Mouse (Mus musculus) kidney, embryonic 15.5 days (tissue): ENCODE results near the gene Krt33a. TPM values are rescaled to one million over a fixed set of nuclear protein-coding genes. Genes with fewer than 3 reads are reported as not detected.

ENCODE experiments used
- ATAC-seq: fragments of 200-750 bp; cut with Nextera tagmentation; replicated peaks from 2 replicates; pipeline ENCODE4 v1.8.0; 2017; ENCODE audit warnings: moderate TSS enrichment; ENCODE audit not compliant: low FRiP score
- H3K27ac ChIP-seq: fragments of 300-500 bp; sonication (generic); 2 replicates; pipeline ENCODE4 v1.5.1; 2015; ENCODE audit warnings: mild to moderate bottlenecking, inconsistent platforms
- H3K27me3 ChIP-seq: fragments of 300-500 bp; sonication (generic); 2 replicates; pipeline ENCODE4 v1.6.1; 2015; ENCODE audit warnings: inconsistent platforms
- H3K36me3 ChIP-seq: fragments of 300-500 bp; sonication (generic); 2 replicates; pipeline ENCODE4 v1.6.1; 2015; ENCODE audit warnings: inconsistent platforms
- H3K4me1 ChIP-seq: fragments of 300-500 bp; sonication (generic); 2 replicates; pipeline ENCODE4 v1.6.1; 2015; ENCODE audit warnings: inconsistent platforms
- H3K4me2 ChIP-seq: fragments of 300-500 bp; sonication (generic); 2 replicates; pipeline ENCODE4 v1.6.1; 2015; ENCODE audit warnings: moderate library complexity, mild to moderate bottlenecking, inconsistent platforms
- H3K4me3 ChIP-seq: fragments of 300-500 bp; sonication (generic); replicated peaks from 2 replicates; pipeline ENCODE4 v1.5.1; 2015; ENCODE audit warnings: mild to moderate bottlenecking, inconsistent platforms
- H3K9ac ChIP-seq: fragments of 300-500 bp; sonication (generic); 2 replicates; pipeline ENCODE4 v1.6.1; 2015; ENCODE audit warnings: mild to moderate bottlenecking, inconsistent platforms
- H3K9me3 ChIP-seq: fragments of 300-500 bp; sonication (generic); replicated peaks from 2 replicates; pipeline ENCODE4 v1.6.1; 2016; ENCODE audit warnings: inconsistent platforms
- WGBS: fragments of 180-500 bp; shearing (Covaris S2); methylation state at CpG from one replicate; pipeline ENCODE4 v1.1.7; 2015; ENCODE audit warnings: mixed read lengths; 5-methylcytosine and 5-hydroxymethylcytosine counted together
- polyA plus RNA-seq: library from polyadenylated mRNA; unstranded; fragments of >200 nt; fragmentation: Nextera tagmentation; extraction: Ambion mirVana; gene quantifications from 2 replicates; pipeline ENCODE4 v1.2.1, GENCODE M21; 2015

The Krt33a gene
- polyA plus RNA-seq, 1 experiment from 2014 or later = not detected

DNA sequence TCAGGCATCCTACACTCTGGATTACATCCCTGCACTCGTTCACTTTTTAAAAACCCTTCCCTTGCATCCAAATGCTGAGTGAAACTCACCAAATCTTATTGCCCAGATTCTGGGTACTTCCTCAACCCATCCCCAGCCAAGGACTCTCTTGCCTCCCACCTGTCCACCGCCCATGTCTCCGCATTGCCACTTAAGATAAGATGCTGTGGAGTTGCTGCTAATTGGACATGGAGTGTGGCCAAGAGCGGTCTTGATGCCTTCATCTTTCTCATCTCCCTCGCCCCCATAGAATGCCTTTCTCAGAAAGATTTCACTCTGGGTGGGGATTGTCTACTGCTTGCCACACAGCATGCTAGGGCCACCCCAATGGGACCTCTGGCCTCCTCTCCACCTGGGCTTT is 7.7 kb downstream of the Krt33a start:
- H3K4me2 ChIP-seq = no peak overlapping the region

DNA sequence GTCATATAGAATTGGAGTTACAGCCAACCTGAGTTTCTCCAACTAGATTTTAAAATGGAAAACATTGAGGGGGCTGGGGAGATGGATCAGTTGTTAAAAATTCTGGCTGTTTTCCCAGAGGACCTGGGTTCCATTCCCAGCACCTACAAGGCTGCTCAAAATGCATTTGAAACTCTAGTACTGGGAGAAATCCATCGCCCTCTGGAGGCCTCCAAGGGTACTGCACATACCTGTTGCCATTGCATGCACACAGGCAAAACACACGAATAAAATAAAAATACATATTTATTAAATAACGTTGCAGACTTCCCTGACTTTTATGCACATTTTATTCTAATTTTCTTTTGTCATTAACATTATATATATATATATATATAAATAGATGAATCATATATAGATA is 9.4 kb downstream of the Krt33a start:
- Histone ChIP-seq H3K27me3 (no peaks in the 10 kb centered on the region), H3K27ac (no peak overlapping the region), H3K4me1 (0 out of 2 replicates have a peak, but pooled peaks cover 5% of the 10 kb centered on the region), H3K4me2 (no peak overlapping the region), H3K9ac (no peak overlapping the region), H3K4me3 (no peak overlapping the region), H3K36me3 (no peaks in the 10 kb centered on the region), H3K9me3 (no peaks in the 10 kb centered on the region)
- no peak for ATAC-seq
- 56% methylated on average over 3 of the region's 3 CpGs for WGBS

More for the DNA sequence above, 7.7 kb downstream of the Krt33a start:
- WGBS = 91% methylated on average over 5 of the region's 5 CpGs
- no peaks in the 10 kb centered on the region for H3K9me3 ChIP-seq
- no peak overlapping the region for H3K4me3 ChIP-seq
- H3K27me3 ChIP-seq = no peaks in the 10 kb centered on the region
- H3K36me3 ChIP-seq = no peaks in the 10 kb centered on the region
- no peak for ATAC-seq
- H3K4me1 ChIP-seq = 0 out of 2 replicates have a peak, but pooled peaks cover 5% of the 10 kb centered on the region
- H3K27ac ChIP-seq = no peak overlapping the region
- no peak overlapping the region for H3K9ac ChIP-seq

DNA sequence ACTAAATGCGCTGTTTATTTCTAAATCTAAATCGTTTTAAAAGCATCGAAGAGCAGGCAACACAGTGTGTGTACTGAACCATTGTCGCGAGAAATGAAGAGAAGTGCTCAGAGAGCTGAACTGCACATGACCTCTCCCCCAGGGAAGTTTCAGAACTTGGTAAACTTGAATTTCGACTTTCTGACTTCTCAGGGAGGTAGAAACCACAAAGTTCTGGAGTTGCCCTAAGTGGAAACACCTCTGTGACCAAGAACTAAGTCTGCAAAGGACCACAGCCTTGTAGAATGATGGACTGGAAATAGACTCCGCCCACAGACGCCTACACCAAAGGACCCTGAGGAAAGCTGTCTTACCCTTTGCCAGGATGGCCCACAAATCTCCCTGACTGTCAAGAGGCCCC is 10.1 kb downstream of the Krt33a start:
- ATAC-seq = no peak
- Histone ChIP-seq H3K9me3 (no peaks in the 10 kb centered on the region), H3K9ac (no peak overlapping the region), H3K27me3 (no peaks in the 10 kb centered on the region), H3K4me3 (no peak overlapping the region), H3K4me2 (no peak overlapping the region), H3K27ac (peak overlapping the region; percentile 34; the same call in 1 of the 2 replicates), H3K36me3 (no peaks in the 10 kb centered on the region), H3K4me1 (0 out of 2 replicates have a peak, but pooled peaks cover 5% of the 10 kb centered on the region)
- WGBS = 75% methylated on average over 8 of the region's 8 CpGs

DNA sequence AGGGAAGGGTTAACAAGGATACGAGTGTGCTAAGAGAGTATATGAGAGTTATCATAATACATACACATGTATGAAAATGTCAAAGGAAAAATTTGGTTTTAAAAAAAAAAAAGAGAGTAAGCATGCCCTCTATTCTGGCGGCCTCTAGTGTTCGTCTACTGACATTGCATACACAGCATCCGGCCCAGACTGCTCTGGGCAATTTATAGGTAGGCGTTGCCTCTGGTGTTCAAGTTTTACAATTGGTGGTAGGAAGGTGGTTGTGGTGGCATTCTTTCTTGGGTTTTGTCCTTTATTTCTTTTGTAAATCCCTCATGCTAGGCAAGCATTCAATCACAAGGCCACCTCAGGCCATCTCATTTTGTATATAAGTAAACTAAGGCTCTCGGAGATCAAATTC is 11.2 kb downstream of the Krt33a start:
- H3K9me3 ChIP-seq = no peaks in the 10 kb centered on the region
- WGBS = 20% methylated on average over 6 of the region's 6 CpGs
- no peaks in the 10 kb centered on the region for H3K36me3 ChIP-seq
- no peak for ATAC-seq
- no peak overlapping the region for H3K4me2 ChIP-seq
- H3K4me1 ChIP-seq = no peaks in the 10 kb centered on the region
- H3K9ac ChIP-seq = no peak overlapping the region
- no peaks in the 10 kb centered on the region for H3K27me3 ChIP-seq
- H3K4me3 ChIP-seq = no peak overlapping the region
- no peak overlapping the region for H3K27ac ChIP-seq

DNA sequence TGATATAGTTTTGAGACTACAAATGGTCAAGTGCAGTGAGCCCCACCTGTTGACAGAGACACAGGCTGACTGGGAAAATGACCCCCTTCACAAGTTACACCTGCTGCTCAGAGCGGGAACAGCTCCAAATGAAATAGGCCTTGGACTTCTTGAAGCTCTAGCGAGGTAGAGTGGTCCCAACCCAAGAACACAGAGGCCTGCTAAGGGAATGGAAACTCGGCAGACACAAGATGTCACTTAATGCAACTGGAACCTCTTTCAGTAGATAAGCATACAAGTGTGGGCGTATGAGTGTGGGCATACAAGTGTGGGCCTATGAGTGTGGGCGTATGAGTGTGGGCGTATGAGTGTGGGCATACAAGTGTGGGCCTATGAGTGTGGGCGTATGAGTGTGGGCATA is 16.9 kb downstream of the Krt33a start:
- Histone ChIP-seq H3K4me3 (no peak overlapping the region), H3K4me2 (no peak overlapping the region), H3K36me3 (no peaks in the 10 kb centered on the region), H3K9me3 (no peaks in the 10 kb centered on the region), H3K27me3 (peaks cover 5% of the 10 kb centered on the region), H3K27ac (no peak overlapping the region), H3K4me1 (no peaks in the 10 kb centered on the region), H3K9ac (no peak overlapping the region)
- ATAC-seq = no peak
- 88% methylated on average over 7 of the region's 7 CpGs for WGBS

DNA sequence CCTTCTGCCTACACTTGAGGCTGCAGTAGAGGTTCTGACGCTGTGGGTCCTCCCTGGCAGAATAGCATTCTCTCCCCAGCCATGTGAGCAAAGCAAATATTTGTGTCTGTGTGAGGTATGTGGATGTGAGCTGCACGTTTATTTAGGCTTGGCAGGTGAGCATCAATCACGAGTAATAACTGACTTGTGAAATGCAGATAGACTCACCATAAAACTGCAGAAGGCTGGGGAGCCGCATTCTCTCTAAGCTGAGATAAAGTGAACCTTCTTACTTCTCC is 21.7 kb downstream of the Krt33a start:
- peaks cover 7% of the 10 kb centered on the region; the same call in 1 of the 2 replicates for H3K4me1 ChIP-seq
- no peaks in the 10 kb centered on the region for H3K36me3 ChIP-seq
- no peak overlapping the region for H3K27ac ChIP-seq
- H3K9me3 ChIP-seq = no peaks in the 10 kb centered on the region
- WGBS = 38% methylated on average over 4 of the region's 4 CpGs
- no peak overlapping the region for H3K9ac ChIP-seq
- no peak overlapping the region for H3K4me3 ChIP-seq
- H3K27me3 ChIP-seq = peaks cover 21% of the 10 kb centered on the region
- no peak overlapping the region for H3K4me2 ChIP-seq
- ATAC-seq = no peak

DNA sequence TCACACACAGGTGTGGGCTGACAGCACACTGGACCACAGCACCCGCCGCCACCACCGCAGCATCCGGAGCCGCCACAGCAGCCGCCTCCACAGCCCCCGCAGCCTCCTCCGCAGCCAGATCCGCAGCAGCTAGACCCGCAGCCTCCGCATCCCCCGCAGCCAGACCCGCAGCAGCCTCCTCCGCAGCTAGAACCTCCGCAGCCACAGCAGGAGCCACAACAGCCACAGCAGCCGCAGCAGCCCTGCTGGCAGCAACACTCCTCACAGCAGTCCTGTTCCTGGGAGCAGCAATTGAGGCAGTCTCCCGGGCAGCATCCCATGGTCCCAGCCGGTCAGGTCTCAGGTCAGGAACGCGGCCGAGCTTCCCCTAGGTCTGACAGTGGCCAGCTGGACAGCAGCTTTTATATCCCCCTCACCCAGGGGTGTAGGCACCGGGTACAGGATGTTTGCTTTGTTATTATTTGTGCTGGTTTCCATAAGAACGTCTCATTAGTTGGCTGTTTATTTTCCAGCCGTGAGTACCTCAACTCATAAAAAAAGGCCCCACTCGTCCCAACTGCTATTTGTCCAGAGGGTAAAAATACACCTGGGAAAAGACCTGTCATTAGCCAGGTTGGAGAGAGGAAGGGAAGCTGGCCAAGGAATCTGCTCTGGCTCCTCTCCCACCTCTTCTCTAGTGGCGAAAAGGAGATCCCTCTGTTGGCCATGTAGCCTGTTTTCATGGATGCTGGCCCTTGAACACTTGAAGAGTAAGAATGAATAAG is 22.2 kb downstream of the Krt33a start, which contains the start of gene Krtap17-1:
TSS of gene Krtap17-1 (minus strand) at position 375 of the 764 bp plus-strand sequence.
- no peak within 1 kb of the TSS for H3K27ac ChIP-seq
- no peak for ATAC-seq
- peak within 1 kb of the TSS; percentile 41 for H3K4me2 ChIP-seq
- peaks cover 21% of the 10 kb centered on the region for H3K27me3 ChIP-seq
- no peaks in the 10 kb centered on the region for H3K9me3 ChIP-seq
- H3K9ac ChIP-seq = no peak within 1 kb of the TSS
- WGBS = 11% methylated on average over 26 of the region's 26 CpGs
- peaks cover 7% of the 10 kb centered on the region; the same call in 1 of the 2 replicates for H3K4me1 ChIP-seq
- no peaks in the 10 kb centered on the region for H3K36me3 ChIP-seq
- H3K4me3 ChIP-seq = 0 out of 2 replicates have a peak within 1 kb of the TSS, but pooled peaks have one; percentile 7

DNA sequence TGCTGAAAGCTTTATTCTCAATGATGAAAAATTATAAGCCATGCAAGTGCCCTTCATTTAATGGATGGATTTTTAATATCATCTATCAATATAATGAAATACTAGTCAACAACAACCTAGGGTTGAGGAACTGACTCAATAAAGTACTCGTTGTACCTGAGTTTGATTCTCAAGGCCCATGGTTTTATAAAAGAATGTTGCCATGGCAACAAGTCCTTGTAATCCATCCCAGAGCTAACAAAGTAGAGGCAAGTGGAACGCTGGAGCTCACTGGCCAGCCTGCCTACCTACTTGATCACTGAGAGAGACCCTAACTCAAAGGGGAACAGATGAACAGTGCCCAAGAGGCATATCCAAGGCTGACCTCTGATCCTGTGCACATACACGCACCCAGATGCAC is 25.4 kb downstream of the Krt33a start:
- 87% methylated on average over 3 of the region's 3 CpGs for WGBS
- H3K36me3 ChIP-seq = no peaks in the 10 kb centered on the region
- H3K9ac ChIP-seq = no peak overlapping the region
- no peak overlapping the region for H3K4me2 ChIP-seq
- H3K4me3 ChIP-seq = no peak overlapping the region
- H3K9me3 ChIP-seq = no peaks in the 10 kb centered on the region
- no peak overlapping the region for H3K27ac ChIP-seq
- peaks cover 7% of the 10 kb centered on the region; the same call in 1 of the 2 replicates for H3K4me1 ChIP-seq
- no peak for ATAC-seq
- H3K27me3 ChIP-seq = peaks cover 21% of the 10 kb centered on the region

DNA sequence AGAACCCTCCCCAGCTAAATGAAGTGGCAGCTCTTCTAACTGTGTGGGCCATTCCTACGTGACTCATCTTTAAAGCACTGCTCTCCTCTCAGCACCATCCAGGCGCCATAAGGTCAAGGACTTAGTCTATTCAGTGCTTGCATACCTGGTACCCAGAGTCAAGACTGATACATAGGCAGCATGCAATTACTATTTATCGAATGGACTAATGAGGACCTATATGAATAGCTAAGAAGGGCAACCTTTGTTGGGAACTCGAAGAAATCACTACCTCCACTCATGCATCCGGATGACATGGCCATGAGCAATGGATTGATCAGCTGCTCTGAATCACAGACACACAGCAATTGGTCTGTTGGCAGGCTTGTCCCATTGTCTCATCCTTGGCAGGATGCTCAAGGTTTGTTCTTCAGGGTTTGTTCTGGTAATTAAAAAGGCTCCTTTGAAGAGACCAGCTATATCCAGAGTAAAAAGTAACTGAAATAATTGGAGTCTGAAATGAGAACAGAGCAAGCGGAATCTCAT is 26.1 kb downstream of the Krt33a start:
- 83% methylated on average over 6 of the region's 6 CpGs for WGBS
- Histone ChIP-seq H3K9me3 (no peaks in the 10 kb centered on the region), H3K27ac (no peak overlapping the region), H3K4me1 (peaks cover 7% of the 10 kb centered on the region; the same call in 1 of the 2 replicates), H3K36me3 (no peaks in the 10 kb centered on the region), H3K9ac (no peak overlapping the region), H3K4me2 (no peak overlapping the region), H3K27me3 (peaks cover 22% of the 10 kb centered on the region), H3K4me3 (no peak overlapping the region)
- ATAC-seq = no peak

DNA sequence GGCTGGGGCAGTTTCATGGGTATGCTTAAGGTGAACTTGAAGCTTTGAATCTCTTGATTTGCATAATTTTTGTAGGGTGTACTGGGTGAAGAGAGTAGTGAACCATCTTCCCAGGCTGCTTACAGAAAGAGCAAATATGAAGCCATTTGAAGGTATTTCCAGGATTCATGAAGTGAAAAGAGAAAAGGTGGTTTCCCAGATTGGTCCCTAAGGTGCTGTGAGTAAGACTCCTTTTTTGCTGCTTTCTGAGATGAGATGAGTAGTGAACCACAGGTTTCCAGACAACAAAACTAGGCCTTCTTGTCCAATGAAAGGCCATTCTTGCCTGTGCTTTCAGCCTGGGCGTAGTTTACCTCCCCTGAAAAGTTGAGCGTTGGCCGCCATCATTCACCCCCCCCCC is 27.5 kb downstream of the Krt33a start:
- Histone ChIP-seq H3K4me3 (no peak overlapping the region), H3K36me3 (no peaks in the 10 kb centered on the region), H3K9me3 (no peaks in the 10 kb centered on the region), H3K27ac (no peak overlapping the region), H3K4me1 (peaks cover 3% of the 10 kb centered on the region; the same call in 1 of the 2 replicates), H3K27me3 (peaks cover 15% of the 10 kb centered on the region), H3K4me2 (no peak overlapping the region), H3K9ac (no peak overlapping the region)
- WGBS = 88% methylated on average over 3 of the region's 3 CpGs
- no peak for ATAC-seq

DNA sequence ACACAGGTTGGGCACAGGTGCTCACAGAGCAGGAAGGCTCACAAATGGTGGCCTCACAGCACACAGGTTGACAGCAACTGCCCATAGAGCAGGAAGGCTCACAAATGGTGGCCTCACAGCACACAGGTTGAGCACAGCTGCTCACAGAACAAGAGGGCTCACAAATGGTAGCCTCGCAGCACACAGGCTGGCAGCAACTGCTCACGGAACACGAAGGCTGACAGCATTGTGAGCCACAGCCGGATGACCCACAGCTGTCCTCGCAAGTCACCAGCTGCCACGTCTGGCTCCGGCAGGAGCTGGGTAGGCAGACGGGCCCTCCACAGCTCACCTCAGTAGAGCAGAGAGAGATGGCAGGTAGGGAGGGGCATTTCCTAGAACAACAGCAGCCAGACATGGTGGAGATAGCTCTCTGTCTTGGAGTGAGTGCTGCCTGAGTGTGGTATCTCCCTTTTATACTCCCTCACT is 29.8 kb downstream of the Krt33a start, which contains the start of gene Krtap16-1:
TSS of gene Krtap16-1 (minus strand) at position 418 of the 468 bp plus-strand sequence.
- Histone ChIP-seq H3K27me3 (0 out of 2 replicates have a peak, but pooled peaks cover 5% of the 10 kb centered on the region), H3K27ac (no peak within 1 kb of the TSS), H3K9ac (no peak within 1 kb of the TSS), H3K36me3 (no peaks in the 10 kb centered on the region), H3K9me3 (no peaks in the 10 kb centered on the region), H3K4me3 (no peak within 1 kb of the TSS), H3K4me1 (no peaks in the 10 kb centered on the region), H3K4me2 (no peak within 1 kb of the TSS)
- WGBS = 62% methylated on average over 8 of the region's 8 CpGs
- ATAC-seq = no peak

DNA sequence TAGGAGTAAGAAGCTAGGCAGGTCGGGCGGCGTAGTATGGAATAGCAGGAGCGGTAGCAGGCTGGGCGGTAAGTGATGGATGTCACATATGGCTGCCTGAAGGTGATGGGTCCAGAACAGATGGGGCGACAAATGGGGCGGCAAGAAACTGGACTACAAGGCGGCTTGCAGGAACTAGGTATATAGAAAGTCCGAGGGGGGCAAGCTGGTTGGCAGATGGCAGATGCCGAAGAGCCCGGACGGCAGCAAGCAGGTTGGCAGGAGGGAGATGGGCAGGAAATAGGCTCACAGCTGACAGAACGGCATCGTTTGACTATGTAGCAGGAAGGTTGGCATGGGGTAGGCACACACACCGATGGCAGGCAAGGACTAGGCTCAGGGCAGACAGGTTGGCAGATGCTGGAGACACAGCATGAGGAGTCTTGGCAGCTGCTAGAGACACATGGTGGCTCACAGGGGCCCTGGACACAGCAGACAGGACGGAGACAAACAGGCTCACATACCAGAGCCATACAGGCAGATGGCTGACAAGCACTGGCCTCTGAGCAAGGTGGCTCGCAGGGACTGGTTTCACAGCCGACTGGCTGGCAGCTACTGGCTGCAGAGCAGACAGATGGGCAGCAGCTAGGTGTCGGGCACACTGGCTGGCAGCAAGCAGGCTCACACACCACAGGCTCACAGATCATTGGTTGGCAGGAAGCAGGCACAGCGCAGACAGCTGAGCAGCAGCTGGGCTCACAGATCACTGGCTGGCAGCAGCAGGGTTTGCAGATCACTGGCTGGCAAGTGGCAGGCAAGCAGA is 30.5 kb downstream of the Krt33a start:
- no peaks in the 10 kb centered on the region for H3K9me3 ChIP-seq
- no peak overlapping the region for H3K9ac ChIP-seq
- no peak overlapping the region for H3K27ac ChIP-seq
- H3K4me2 ChIP-seq = no peak overlapping the region
- no peak for ATAC-seq
- 0 out of 2 replicates have a peak, but pooled peaks cover 5% of the 10 kb centered on the region for H3K27me3 ChIP-seq
- WGBS = 74% methylated on average over 20 of the region's 20 CpGs
- H3K36me3 ChIP-seq = no peaks in the 10 kb centered on the region
- H3K4me3 ChIP-seq = no peak overlapping the region
- no peaks in the 10 kb centered on the region for H3K4me1 ChIP-seq
